Mouse (Mus musculus) erythroblast, embryonic 14.5 days (primary cell): Measurements from ENCODE around the gene Acat3.

Experiments used
- GATA1 ChIP-seq: IDR thresholded peaks from 2 replicates; pipeline ENCODE4 v1.6.1; 2012; ENCODE audit warnings: low read length, inconsistent platforms, mixed read lengths
- TAL1 ChIP-seq: IDR thresholded peaks from 3 replicates; pipeline ENCODE4 v1.6.1; 2012; ENCODE audit warnings: low read length, inconsistent platforms, mixed read lengths

DNA sequence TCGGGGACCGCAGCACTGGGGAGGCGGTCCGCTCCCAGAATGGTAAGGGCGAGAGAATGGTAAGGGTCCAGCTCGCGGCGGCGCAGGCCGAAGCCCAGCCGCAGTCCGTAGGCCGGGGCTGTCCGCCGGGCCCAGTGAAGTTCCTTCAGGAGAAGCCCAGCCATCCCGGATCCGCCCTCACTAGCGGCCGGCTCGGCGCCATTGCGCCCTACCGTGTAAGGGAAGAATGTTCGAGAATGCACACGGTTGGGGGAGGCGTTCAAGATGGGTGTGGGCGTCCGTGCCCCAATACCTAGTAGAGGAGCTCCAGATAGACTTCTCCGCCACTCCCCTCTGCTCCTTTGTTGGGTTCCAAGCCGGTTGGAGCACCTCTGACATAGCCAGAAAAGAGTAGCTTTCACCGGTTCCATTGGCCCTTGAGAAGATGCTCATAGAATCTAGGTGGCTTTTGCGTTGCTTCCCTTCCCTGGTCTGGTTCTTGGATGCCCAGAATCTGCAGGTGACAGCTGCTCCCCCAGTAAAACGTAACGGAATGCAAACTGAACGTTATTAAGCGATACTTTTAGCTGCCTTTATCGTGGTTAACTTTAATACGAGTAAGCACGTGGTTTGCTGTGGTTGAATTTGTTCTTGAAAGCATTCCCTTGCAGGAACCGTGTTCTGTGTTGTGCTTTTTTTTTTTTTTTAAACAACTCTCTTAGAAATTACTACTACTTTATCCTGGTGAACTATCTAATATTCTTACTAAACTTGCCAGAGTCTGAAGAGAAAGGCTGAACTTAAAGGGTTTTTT is 23.6 kb downstream of the Acat3 start:
- TF ChIP-seq GATA1: no peak
- TF ChIP-seq TAL1: no peak
